Mouse (Mus musculus) T-cell, adult 66 days (primary cell): Measurements from ENCODE around the gene Enox2. TPM values are rescaled to one million over a fixed set of nuclear protein-coding genes. Genes with fewer than 3 reads are reported as not detected.

Source experiments
- total RNA-seq, 2 experiments: library from RNA; stranded (reverse); gene quantifications; 3 replicates in 1 of 2; 4 replicates in 1 of 2; pipeline ENCODE4 v1.2.4; 2023

Gene Enox2
- total RNA-seq, result 10 to 100 TPM; 10.2 to 10.4 TPM

DNA sequence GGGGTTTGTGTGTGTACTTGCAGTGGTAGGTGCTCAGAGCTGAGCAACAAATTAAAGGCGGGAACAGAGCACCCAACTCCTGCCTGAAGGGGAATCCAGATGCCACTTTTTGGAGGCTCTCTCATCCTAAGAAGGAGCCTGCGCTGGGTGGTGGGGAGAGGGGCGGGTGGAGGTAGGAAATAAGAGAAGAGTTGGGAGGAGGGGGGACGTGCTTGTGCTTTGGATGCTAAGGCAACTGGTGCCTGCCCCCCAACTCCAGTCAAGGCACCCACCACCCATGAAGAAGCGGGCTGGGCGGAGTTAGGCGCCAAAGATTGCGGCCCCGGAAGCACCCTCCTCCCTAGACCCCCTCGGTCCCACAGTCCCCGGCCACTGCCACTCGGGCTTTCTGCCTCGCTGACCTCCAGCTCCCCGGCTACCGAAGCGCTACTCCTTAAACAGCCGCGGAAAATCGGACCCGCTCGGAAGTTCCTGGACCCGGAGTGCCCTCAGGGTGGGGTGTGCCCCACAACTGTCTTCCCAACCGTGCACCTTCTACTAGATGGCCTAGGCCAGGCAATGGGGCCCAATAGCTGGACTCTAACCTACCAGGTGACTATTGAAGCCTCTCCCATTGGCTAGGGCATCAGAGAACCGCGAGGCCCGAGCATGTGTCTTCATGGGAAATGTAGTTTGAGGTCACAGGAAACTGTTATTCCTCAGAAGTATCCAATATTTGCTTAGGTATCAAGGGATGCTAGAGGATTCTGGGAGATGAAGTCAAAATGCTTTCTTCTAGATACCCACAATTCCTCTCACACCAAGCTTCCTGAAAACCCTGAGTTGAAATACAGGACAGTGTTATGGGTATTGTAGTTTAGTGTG, at the start of gene Enox2:
TSS of gene Enox2 (minus strand) at position 560 of the 864 bp plus-strand sequence.

Other genes starting within 250 kb of the Enox2 start
- gene Arhgap36, start 175.7 kb upstream of the Enox2 start, total RNA-seq, result not detected